Mouse (Mus musculus): Measurements from ENCODE around the gene Mob1b. TPM values are rescaled to one million over a fixed set of nuclear protein-coding genes. Genes with fewer than 3 reads are reported as not detected.

The Mob1b gene
- polyA plus RNA-seq, 1 experiment from 2014 or later: 11.8 TPM

DNA sequence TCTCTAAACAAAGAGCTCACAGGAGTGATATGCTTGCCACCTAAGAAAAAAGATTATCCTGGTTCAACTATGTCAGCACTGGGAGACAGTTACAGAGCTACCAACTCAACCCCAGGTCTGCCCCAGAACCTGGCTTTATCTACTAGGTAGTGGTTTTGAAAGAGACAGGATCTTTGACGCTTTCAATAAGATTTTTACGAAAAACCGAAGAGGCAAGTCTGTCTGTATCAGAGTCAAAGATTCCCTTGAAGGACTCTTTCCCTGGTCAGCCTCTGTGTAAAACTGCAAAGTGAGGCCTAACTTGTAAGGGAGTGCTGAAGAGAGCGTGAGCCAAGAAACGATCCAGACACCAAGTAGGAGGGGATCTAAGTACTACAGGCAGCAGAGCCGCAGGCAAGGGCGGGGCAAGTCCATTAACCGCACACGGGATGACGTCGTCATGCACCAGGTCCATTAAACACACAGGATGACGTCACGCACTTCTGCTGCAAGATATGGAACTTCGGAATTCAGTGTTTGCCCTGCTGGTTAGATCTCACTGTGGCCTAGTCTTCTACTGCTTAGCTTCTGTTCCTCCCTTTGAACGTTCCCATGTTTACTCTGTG, 32.0 kb upstream of the Mob1b start:
- Histone ChIP-seq H3K4me1 (peaks cover 5% of the 10 kb centered on the region), H3K27me3 (ENCODE audit: low read depth, poor library complexity, severe bottlenecking) (peaks cover 17% of the 10 kb centered on the region; the same call in 1 of the 2 replicates), H3K27ac (no peak overlapping the region), H3K9me3 (replicated peaks) (no peaks in the 10 kb centered on the region), H3K4me3 (no peak overlapping the region), H3K36me3 (no peaks in the 10 kb centered on the region)
- WGBS: 87% methylated on average over 15 of the region's 15 CpGs
- no peak for DNase-seq (ENCODE audit: low spot score)

DNA sequence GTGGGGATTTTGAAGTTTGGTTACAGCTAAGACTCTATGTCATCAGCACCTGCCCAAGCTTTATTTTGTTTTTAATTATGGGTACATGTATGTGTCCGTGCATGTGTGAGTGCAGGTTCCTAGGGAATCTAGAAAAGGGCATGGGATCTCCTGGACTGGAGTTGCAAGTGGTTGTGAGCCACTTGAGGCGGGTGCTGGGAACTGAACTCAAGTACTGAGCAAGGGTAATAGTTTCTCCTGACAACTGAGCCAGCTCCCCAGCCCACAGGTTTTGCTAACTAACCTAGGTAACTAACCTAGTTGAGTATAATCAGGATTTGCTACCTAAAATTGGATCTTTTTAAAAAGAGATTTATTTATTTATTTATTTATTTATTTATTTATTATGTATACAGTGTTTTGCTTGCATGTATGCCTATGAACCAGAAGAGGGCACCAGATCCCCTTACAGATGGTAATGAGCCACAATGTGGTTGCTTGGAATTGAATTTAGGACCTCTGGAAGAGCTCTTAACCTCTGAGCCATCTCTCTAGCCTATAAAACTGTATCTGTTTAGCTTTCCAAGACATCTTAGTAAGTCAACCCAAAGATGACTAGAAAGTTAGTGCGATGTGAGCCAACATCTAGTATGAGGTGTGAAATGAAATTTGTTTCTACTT, 31.2 kb upstream of the Mob1b start:
- peaks cover 5% of the 10 kb centered on the region for H3K4me1 ChIP-seq
- peaks cover 17% of the 10 kb centered on the region; the same call in 1 of the 2 replicates for H3K27me3 ChIP-seq (ENCODE audit: low read depth, poor library complexity, severe bottlenecking)
- 79% methylated on average over 3 of the region's 3 CpGs for WGBS
- no peak overlapping the region for H3K27ac ChIP-seq
- DNase-seq (ENCODE audit: low spot score): no peak
- no peaks in the 10 kb centered on the region for H3K36me3 ChIP-seq
- no peak overlapping the region for H3K4me3 ChIP-seq
- H3K9me3 ChIP-seq (replicated peaks): no peaks in the 10 kb centered on the region

DNA sequence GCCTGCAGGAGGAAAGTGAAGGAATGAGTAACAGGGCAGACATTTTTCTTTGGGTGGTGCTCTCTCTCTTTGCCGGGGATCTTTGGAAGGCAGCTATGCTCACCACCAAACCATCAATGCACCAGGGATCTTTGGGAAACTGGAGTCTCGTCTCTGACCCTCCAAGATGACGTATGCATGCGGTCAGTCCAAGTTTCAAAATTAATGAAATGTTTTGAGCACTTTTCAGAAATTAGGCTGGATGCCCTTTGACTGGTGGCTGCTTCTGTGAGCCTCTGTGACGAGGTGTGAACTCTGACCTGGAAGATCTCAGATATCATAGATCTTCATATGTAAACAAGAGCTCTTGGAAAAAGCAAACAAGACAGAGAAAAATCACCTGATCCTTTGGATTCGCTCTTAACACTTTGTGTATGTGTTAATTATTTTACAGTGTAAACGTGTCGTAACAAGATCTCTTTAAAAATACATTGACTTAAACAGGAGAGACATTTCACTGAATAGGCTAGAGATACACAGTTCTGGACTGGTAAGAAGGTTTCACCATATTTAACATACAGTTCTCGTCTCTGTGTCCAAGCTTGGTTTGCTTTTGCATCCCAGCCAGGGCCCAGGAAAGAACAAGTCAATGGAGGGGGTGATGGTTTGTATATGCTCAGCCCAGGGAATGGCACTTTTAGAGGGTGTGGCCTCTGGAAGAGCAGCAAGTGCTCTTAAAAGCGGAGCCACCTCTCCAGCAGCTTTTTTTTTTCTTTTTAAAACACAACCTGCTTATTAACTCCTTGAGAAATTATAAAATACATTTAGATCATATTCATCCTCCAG, 29.8 kb upstream of the Mob1b start:
- DNase-seq (ENCODE audit: low spot score): no peak
- Histone ChIP-seq H3K4me3 (no peak overlapping the region), H3K9me3 (replicated peaks) (no peaks in the 10 kb centered on the region), H3K36me3 (no peaks in the 10 kb centered on the region), H3K4me1 (no peaks in the 10 kb centered on the region), H3K27me3 (ENCODE audit: low read depth, poor library complexity, severe bottlenecking) (0 out of 2 replicates have a peak, but pooled peaks cover 3% of the 10 kb centered on the region), H3K27ac (no peak overlapping the region)
- WGBS: 70% methylated on average over 10 of the region's 10 CpGs

DNA sequence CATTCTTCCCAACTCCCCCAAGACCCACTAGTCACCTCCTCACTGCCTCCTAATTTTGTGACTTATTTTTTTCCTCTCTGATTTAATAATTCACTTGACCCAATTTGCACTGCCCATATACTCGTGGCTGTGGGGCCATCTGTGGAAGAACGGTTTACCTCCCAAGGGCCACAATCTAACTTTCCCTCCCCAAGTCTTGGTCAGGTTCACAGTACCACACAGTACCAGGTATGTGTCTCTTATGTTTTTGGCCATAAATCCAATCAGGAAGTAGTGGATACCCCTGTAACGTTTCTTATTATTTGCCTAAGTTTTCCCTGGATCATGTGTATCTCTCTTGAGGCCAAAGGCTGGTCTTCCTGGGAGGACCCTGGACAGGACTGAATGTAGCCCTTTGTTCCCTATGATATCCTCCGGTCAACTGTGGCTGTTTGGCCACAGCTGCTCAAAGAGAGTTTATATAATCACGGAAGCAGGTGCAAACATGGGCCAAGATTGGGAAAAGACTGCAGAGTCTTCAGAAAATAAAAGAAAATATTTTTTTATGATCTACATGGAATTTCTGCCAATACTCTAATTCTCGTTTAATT, 29.1 kb upstream of the Mob1b start:
- Histone ChIP-seq H3K4me3 (no peak overlapping the region), H3K36me3 (no peaks in the 10 kb centered on the region), H3K4me1 (no peaks in the 10 kb centered on the region), H3K27me3 (ENCODE audit: low read depth, poor library complexity, severe bottlenecking) (no peaks in the 10 kb centered on the region), H3K27ac (no peak overlapping the region), H3K9me3 (replicated peaks) (no peaks in the 10 kb centered on the region)
- no peak for DNase-seq (ENCODE audit: low spot score)
- 86% methylated on average over 6 of the region's 6 CpGs for WGBS

DNA sequence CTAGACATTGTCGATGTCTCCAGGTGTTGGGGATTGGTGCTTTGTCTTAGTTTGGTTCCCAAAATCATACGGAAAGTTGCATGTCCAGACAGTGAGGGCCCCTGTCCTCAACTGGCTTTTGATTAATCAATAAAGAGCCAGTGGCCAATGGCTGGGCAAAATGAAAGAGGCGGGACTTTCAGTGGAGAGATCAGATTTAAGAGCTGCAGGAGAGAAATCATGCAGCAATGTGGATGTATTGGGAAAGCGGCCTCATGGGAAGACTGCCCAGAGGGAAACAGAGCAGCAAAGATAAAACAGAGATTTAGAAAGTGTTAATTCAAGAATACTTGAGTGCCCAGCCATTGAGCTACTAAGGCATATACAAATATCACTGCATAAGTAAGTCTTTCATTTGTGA, 28.1 kb upstream of the Mob1b start:
- no peak for DNase-seq (ENCODE audit: low spot score)
- H3K36me3 ChIP-seq: no peaks in the 10 kb centered on the region
- H3K27me3 ChIP-seq (ENCODE audit: low read depth, poor library complexity, severe bottlenecking): no peaks in the 10 kb centered on the region
- H3K4me3 ChIP-seq: no peak overlapping the region
- H3K9me3 ChIP-seq (replicated peaks): no peaks in the 10 kb centered on the region
- 90% methylated on average over 4 of the region's 4 CpGs for WGBS
- no peak overlapping the region for H3K27ac ChIP-seq
- H3K4me1 ChIP-seq: no peaks in the 10 kb centered on the region

DNA sequence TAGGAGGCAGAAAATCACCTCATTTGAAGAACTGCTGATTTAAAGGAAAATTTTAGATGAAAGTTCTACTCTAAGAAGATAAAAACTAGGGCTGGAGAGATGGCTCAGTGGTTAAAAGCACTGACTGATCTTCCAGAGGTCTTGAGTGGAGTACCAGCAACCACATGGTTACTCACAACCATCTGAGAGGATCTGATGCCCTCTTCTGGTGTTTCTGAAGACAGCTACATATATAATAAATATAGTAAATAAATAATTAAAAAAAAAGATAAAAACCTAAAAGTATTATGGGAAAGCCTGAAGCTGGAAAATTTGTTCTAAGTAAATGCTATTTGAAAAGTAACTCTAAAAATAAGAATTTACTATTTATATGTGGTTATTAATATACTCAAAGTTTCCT, 27.6 kb upstream of the Mob1b start:
- Histone ChIP-seq H3K9me3 (replicated peaks) (no peaks in the 10 kb centered on the region), H3K4me3 (no peak overlapping the region), H3K4me1 (no peaks in the 10 kb centered on the region), H3K27ac (no peak overlapping the region), H3K27me3 (ENCODE audit: low read depth, poor library complexity, severe bottlenecking) (no peaks in the 10 kb centered on the region), H3K36me3 (no peaks in the 10 kb centered on the region)
- DNase-seq (ENCODE audit: low spot score): no peak

DNA sequence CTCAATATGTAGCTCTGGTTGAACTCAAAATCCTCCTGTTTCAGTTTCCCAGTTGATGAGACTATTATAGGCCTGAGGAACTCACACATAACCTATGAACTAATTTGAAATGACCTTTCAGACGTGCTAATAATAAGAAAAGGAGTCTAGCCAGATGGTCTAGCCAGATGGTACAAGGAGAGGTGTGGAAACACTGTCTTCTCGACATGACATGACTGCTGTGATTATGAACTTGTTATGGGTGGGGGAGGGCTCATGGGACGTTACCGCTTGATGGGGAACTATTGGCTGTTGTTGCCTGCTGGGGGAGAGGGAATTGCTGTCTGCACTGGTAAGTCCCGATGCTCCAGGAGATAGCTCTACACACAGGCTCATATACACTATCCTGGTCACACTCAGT, 23.4 kb upstream of the Mob1b start:
- no peaks in the 10 kb centered on the region for H3K4me1 ChIP-seq
- no peak overlapping the region for H3K4me3 ChIP-seq
- 81% methylated on average over 5 of the region's 5 CpGs for WGBS
- no peak for DNase-seq (ENCODE audit: low spot score)
- H3K27me3 ChIP-seq (ENCODE audit: low read depth, poor library complexity, severe bottlenecking): no peaks in the 10 kb centered on the region
- H3K27ac ChIP-seq: no peak overlapping the region
- no peaks in the 10 kb centered on the region for H3K36me3 ChIP-seq
- H3K9me3 ChIP-seq (replicated peaks): no peaks in the 10 kb centered on the region

DNA sequence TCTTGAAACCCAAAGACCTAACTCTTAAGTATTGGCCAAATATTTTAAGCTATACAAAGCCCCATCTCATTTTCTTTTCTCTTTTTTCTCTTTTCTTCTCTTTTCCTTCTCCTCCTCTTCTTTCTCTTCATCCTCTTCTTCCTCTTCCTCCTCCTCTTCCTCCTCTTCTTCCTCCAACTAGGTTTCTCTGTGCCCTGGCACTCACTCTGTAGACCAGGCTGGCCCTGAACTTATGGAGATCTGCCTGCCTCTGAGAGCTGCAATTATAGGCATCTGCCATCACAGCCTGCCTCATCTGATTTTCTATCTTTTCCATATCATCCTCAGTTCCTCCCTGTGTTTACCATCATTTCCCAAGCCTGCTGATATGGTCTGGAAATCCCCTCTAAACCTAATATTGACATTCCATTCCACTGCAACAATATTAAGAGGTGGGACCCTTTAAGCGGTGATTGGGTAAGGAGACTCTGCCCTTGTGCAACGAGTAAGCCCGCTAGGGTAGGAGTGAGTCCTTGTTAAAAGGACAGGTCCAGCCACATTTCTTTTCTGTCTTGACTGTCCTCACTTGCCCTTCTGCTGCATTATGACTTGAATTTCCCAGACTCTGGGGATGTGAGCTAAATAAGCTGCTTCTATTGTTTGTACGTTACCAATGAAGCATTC, 21.3 kb upstream of the Mob1b start:
- Histone ChIP-seq H3K27me3 (ENCODE audit: low read depth, poor library complexity, severe bottlenecking) (no peaks in the 10 kb centered on the region), H3K9me3 (replicated peaks) (no peaks in the 10 kb centered on the region), H3K27ac (no peak overlapping the region), H3K36me3 (no peaks in the 10 kb centered on the region), H3K4me3 (no peak overlapping the region), H3K4me1 (no peaks in the 10 kb centered on the region)
- WGBS: 82% methylated on average over 4 of the region's 4 CpGs
- no peak for DNase-seq (ENCODE audit: low spot score)

DNA sequence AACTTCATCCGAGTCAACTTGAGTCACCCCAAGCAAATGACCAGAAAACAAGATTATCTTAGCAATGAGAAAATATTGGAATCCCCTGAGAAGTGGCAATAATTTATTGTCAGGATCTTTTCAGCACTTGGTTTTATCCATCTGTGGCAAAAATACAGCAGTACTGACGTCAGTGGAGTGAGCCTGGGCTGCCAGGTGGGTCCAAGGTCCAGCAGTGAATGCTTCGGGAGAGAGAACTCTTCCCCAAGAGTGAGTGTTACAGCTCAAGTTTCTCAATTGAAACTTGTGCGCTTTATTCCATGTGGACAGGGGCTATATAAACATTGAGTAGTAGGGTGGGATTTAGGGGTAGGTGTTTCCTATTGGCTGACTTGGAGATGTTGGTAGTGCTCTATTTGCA, 18.6 kb upstream of the Mob1b start:
- WGBS: 85% methylated on average over 4 of the region's 4 CpGs
- H3K9me3 ChIP-seq (replicated peaks): no peaks in the 10 kb centered on the region
- no peak for DNase-seq (ENCODE audit: low spot score)

DNA sequence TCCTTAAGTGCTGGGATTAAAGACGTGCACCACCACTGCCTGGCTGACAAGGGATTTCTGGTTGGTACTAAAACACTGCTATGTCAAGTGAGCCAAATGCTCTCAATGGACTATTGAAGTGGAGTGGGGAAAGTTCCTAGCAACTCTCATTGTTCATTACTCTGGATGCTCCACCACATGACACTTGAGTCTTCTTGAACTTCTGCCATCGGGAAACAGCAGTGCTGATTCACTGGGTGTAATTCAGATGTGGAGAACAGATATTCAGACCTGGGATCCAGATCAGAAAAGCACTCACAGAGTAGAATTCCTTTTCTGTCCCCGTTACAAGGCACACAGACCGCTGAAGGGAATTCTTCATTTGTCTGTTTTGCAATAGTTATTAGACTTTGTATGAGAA, 17.1 kb upstream of the Mob1b start:
- Histone ChIP-seq H3K4me1 (no peaks in the 10 kb centered on the region), H3K36me3 (no peaks in the 10 kb centered on the region), H3K27ac (no peak overlapping the region), H3K9me3 (replicated peaks) (no peaks in the 10 kb centered on the region), H3K4me3 (no peak overlapping the region), H3K27me3 (ENCODE audit: low read depth, poor library complexity, severe bottlenecking) (no peaks in the 10 kb centered on the region)
- WGBS: 88% methylated on average over 4 of the region's 4 CpGs
- no peak for DNase-seq (ENCODE audit: low spot score)

More for the DNA sequence above, 18.6 kb upstream of the Mob1b start:
- H3K4me3 ChIP-seq: no peak overlapping the region
- H3K27me3 ChIP-seq (ENCODE audit: low read depth, poor library complexity, severe bottlenecking): no peaks in the 10 kb centered on the region
- H3K36me3 ChIP-seq: no peaks in the 10 kb centered on the region
- H3K4me1 ChIP-seq: no peaks in the 10 kb centered on the region
- no peak overlapping the region for H3K27ac ChIP-seq

DNA sequence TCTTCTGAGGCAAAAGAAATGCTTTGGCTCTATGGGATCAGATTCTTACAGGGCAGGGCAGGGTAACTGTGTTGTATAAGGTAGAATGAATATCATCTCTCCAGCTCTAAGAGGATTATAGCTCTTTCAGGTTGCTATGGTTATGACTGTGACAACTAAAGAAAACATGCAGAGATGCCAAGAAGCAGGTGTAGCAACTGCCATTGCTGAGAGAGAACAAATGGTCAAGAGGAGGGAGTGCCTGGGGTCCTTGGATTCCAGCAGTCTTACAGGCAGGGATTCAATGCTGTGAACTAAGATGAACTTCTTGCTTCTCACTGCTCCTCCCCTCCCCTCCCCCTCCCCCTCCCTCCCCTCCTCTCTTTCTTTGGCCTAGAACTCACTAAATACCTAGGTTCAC, 9.5 kb upstream of the Mob1b start:
- DNase-seq (ENCODE audit: low spot score): no peak
- Histone ChIP-seq H3K4me3 (no peak overlapping the region), H3K27ac (no peak overlapping the region), H3K27me3 (ENCODE audit: low read depth, poor library complexity, severe bottlenecking) (no peaks in the 10 kb centered on the region), H3K9me3 (replicated peaks) (no peaks in the 10 kb centered on the region), H3K36me3 (no peaks in the 10 kb centered on the region), H3K4me1 (peaks cover 12% of the 10 kb centered on the region)

DNA sequence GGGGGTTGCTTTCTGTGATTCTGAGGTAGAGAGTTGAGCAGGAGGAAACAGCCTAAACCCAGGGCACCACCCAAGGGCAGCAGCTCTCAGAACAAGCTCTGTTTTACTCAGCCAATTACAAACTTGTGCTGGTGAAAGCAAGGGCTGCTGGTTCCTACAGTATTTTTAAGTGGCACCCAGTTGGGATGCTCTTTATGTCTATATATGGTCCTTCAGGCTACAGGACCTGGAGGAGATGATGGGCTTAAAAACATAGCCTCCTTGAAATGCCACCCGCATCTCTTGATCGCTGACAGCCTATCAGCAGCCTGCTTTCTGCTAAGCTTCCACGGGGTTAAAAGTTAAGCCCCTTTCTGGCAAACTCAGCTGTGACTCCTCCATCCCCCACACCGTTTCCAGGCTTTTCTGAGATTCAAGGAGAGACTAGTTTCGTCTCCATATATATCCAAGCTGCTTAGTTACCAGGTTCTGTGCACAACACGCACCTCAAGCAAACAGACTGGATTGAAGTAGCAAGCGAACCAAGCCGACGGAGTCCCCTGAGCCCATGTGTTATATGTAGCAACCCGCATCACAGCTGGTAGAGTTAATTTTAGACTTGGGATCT, 8.9 kb upstream of the Mob1b start:
- DNase-seq (ENCODE audit: low spot score): no peak

More for the DNA sequence above, 8.9 kb upstream of the Mob1b start:
- no peak overlapping the region for H3K4me3 ChIP-seq
- WGBS: 37% methylated on average over 10 of the region's 10 CpGs
- H3K36me3 ChIP-seq: no peaks in the 10 kb centered on the region
- no peaks in the 10 kb centered on the region for H3K27me3 ChIP-seq (ENCODE audit: low read depth, poor library complexity, severe bottlenecking)
- H3K27ac ChIP-seq: no peak overlapping the region
- H3K9me3 ChIP-seq (replicated peaks): no peaks in the 10 kb centered on the region
- peaks cover 12% of the 10 kb centered on the region for H3K4me1 ChIP-seq

Measured in limb, embryonic 10.5 days (tissue).